Mouse (Mus musculus) forebrain, embryonic 11.5 days (tissue): ENCODE measurements around the gene Csk. TPM values are rescaled to one million over a fixed set of nuclear protein-coding genes. Genes with fewer than 3 reads are reported as not detected.

Source experiments
- ATAC-seq: fragments of 200-750 bp; cut with Nextera tagmentation; replicated peaks from 2 replicates; pipeline ENCODE4 v1.8.0; 2017; ENCODE audit warnings: moderate TSS enrichment; ENCODE audit not compliant: low FRiP score
- DNase-seq: peaks from one replicate; pipeline ENCODE4 v3.0.0-alpha.2; 2017; ENCODE audit warnings: low spot score
- H3K27ac ChIP-seq: fragments of 300-500 bp; sonication (generic); 2 replicates; pipeline ENCODE4 v1.5.1; 2014; ENCODE audit warnings: low read depth, low read length
- H3K27me3 ChIP-seq: fragments of 300-500 bp; sonication (generic); 2 replicates; pipeline ENCODE4 v1.6.1; 2014; ENCODE audit warnings: mild to moderate bottlenecking, low read length, mixed read lengths; ENCODE audit not compliant: control insufficient read depth, insufficient read depth
- H3K36me3 ChIP-seq: fragments of 300-500 bp; sonication (generic); 2 replicates; pipeline ENCODE4 v1.6.1; 2014; ENCODE audit warnings: mild to moderate bottlenecking, low read length, moderate library complexity, mixed read lengths; ENCODE audit not compliant: control insufficient read depth, insufficient read depth
- H3K4me1 ChIP-seq: fragments of 300-500 bp; sonication (generic); replicated peaks from 2 replicates; pipeline ENCODE4 v1.6.1; 2014; ENCODE audit warnings: low read length, mixed read lengths; ENCODE audit not compliant: control insufficient read depth, insufficient read depth
- H3K4me2 ChIP-seq: fragments of 300-500 bp; sonication (generic); 2 replicates; pipeline ENCODE4 v1.6.1; 2014; ENCODE audit warnings: low read depth, mild to moderate bottlenecking, low read length, moderate library complexity, mixed read lengths; ENCODE audit not compliant: severe bottlenecking
- H3K4me3 ChIP-seq: fragments of 300-500 bp; sonication (generic); 2 replicates; pipeline ENCODE4 v1.5.1; 2014; ENCODE audit warnings: low read depth, low read length
- H3K9ac ChIP-seq: fragments of 300-500 bp; sonication (generic); 2 replicates; pipeline ENCODE4 v1.6.1; 2014; ENCODE audit warnings: low read length
- H3K9me3 ChIP-seq: fragments of 300-500 bp; sonication (generic); 2 replicates; pipeline ENCODE4 v1.6.1; 2016; ENCODE audit warnings: low read length, mixed read lengths; ENCODE audit not compliant: control insufficient read depth
- WGBS: fragments of 180-500 bp; shearing (Covaris S2); extraction: QIAGEN DNeasy Blood & Tissue Kit; methylation state at CpG from one replicate; pipeline ENCODE4 v1.1.7; 2014; 5-methylcytosine and 5-hydroxymethylcytosine counted together
- polyA plus RNA-seq: library from polyadenylated mRNA; unstranded; fragments of >200 nt; fragmentation: Nextera tagmentation; extraction: Ambion mirVana; gene quantifications from 2 replicates; pipeline ENCODE4 v1.2.1, GENCODE M21; 2014

Gene Csk
- polyA plus RNA-seq, 1 experiment from 2014 or later: 32.9 TPM

DNA sequence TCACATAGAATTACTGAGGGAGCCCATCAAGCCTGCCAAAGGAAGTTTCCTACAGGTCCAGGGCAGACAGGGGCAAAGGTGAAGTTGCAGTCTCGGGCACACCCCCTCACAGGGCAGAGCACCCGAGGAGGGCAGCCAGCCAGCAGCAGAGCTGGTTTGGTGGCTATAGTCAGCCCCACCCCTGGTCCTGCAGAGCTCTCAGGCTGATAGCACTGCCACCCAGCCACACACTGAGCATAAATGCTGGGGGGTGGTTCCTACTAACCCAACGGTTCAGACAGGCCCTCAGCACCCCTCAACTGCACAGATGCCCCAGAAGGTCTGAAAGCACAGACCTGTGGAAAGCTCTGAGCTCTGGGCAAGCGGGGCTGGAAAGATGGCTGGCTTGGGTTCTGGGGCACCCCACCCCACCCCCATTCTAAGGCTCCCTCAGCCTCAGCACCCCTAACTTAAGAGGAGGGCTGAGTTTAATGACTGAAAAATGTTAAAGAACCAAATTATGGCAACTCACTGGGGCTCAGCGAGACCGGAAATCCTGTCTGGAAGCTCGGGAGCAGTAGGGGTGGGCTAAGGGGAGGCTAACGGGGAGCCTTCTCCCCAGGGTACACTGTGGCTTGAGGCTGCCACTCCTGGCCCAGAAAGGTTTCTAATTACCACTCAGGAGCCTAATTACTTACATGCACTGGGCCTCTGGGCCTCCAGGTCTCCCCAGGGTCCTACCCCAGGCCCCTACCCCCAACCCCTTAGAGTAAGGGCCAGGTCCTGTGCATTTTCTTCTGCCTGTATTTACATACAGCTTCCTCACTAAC lies 14.6 kb downstream of the Csk start:
- Histone ChIP-seq H3K9ac (peak overlapping the region; percentile 24), H3K4me2 (no peak overlapping the region), H3K27ac (no peak overlapping the region), H3K4me1 (peaks cover 19% of the 10 kb centered on the region), H3K27me3 (no peaks in the 10 kb centered on the region), H3K9me3 (no peaks in the 10 kb centered on the region), H3K36me3 (no peaks in the 10 kb centered on the region), H3K4me3 (no peak overlapping the region)
- no peak for ATAC-seq
- WGBS: 47% methylated on average over 8 of the region's 8 CpGs
- DNase-seq: no peak

DNA sequence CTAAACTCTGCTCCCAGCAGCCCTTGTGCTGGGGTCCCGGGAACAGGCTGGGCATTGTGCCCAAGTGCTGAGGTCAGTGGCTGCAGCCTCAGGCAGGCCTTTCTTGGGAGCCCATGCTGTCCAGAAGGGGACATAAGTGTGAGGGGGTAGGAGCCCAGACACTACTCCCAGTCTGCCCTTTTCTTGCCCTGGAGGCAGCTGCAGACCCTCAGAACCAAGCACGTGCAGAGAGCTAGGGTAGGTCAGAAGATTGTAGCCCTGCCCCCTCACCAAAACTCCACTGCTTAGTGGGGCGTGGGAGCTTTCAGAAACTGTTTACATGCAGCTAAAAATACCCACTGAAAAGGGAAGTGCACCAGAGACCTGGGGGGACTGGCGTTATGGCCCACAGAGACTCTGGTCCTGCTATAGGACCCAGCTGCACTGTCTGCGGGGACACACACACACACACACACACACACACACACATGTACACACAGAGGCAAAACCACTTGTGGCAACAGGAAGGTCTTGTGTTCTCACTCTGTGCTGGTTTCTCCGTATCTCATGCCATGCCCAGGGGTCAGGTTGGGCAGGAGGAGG lies 15.6 kb downstream of the Csk start:
- H3K36me3 ChIP-seq: no peaks in the 10 kb centered on the region
- ATAC-seq (no peak), DNase-seq (no peak)
- peaks cover 12% of the 10 kb centered on the region; the same call in 1 of the 2 replicates for H3K4me1 ChIP-seq
- H3K27ac ChIP-seq: no peak overlapping the region
- no peak overlapping the region for H3K9ac ChIP-seq
- H3K4me3 ChIP-seq: no peak overlapping the region
- 62% methylated on average over 6 of the region's 6 CpGs for WGBS
- no peaks in the 10 kb centered on the region for H3K27me3 ChIP-seq
- H3K9me3 ChIP-seq: no peaks in the 10 kb centered on the region
- no peak overlapping the region for H3K4me2 ChIP-seq

- H3K27ac ChIP-seq: no peak overlapping the region
- DNase-seq (no peak), ATAC-seq (no peak)
- WGBS: 62% methylated on average over 3 of the region's 3 CpGs
- no peaks in the 10 kb centered on the region for H3K27me3 ChIP-seq
- H3K9me3 ChIP-seq: no peaks in the 10 kb centered on the region
- H3K36me3 ChIP-seq: no peaks in the 10 kb centered on the region
- no peak overlapping the region for H3K4me2 ChIP-seq
- H3K4me1 ChIP-seq: peaks cover 12% of the 10 kb centered on the region; the same call in 1 of the 2 replicates
- no peak overlapping the region for H3K4me3 ChIP-seq
- H3K9ac ChIP-seq: no peak overlapping the region
Measured at GRCm38 (mm10) chr9:57637272-57637671, 16.2 kb downstream of the Csk start.

DNA sequence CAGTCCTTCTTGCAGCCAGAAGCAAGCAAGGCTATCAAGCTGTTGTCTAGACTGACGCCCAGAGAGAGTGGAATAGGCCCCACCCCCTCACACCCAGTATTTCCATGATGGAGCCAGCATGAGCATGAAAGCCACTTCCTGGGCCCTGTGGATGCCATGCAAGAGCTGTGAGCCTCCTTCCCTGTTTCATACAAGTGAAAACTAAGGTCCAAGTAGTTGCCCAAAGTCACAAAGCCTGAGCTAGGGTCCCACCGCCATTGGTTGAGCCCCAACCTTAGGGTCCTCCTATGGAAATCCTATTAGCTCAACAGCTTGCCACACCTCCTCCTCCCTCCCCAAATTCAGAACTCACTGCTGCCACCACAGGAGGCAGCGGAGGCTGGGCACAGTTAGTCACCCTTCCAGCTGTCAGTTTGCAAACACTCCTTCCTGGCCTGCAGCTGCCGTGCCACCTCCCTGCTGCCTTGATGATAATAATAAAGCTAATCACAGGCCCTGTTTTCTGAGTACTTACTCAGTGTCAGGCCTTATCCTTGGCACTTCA lies 19.9 kb downstream of the Csk start:
- Histone ChIP-seq H3K4me1 (0 out of 2 replicates have a peak, but pooled peaks cover 3% of the 10 kb centered on the region), H3K4me2 (no peak overlapping the region), H3K9me3 (no peaks in the 10 kb centered on the region), H3K9ac (no peak overlapping the region), H3K27me3 (no peaks in the 10 kb centered on the region), H3K36me3 (peaks cover 5% of the 10 kb centered on the region; the same call in 1 of the 2 replicates), H3K4me3 (no peak overlapping the region), H3K27ac (no peak overlapping the region)
- WGBS: 42% methylated on average over 4 of the region's 4 CpGs
- ATAC-seq: no peak
- DNase-seq: no peak

DNA sequence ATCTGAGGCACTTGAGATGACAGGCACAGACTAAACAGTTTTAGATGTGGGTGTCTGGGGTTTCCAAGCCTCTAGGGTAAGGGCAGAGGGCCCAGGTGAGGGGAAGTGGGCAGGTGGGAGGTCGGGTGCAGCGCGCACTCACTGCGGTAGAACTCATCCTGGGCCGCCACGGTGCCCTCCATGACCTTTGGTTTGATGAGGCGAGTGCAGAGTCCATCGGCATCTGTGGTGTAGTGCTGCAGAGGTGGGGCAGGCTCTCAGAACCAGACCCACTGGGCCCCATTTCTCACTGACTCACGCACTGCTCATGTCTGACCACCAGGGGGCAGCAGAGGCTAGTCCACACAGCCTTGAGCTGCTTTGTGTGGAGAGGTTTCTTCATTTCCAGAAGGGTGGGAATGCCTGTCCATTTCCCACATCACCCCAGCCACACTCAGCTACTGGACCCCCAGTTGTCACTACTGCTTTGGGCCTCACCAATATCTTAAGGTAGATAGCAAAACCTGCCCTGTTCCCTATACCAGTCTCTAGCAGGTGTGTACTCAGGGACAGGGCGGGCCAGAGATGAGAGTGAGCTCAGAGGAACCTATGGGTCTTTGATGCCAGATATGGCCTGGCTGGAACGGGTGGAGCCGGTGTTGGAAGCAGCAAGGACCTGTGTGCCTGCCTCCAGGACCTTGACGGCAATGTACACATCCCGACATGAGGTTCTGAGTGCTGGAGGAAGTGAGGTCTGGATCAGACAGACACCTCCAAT lies 24.1 kb downstream of the Csk start:
- no peak overlapping the region for H3K9ac ChIP-seq
- DNase-seq (peak; percentile 88), ATAC-seq (peak; percentile 42)
- H3K9me3 ChIP-seq: no peaks in the 10 kb centered on the region
- H3K4me3 ChIP-seq: no peak overlapping the region
- no peaks in the 10 kb centered on the region for H3K4me1 ChIP-seq
- H3K4me2 ChIP-seq: no peak overlapping the region
- H3K27ac ChIP-seq: no peak overlapping the region
- 68% methylated on average over 14 of the region's 14 CpGs for WGBS
- peaks cover 14% of the 10 kb centered on the region; the same call in 1 of the 2 replicates for H3K36me3 ChIP-seq
- H3K27me3 ChIP-seq: no peaks in the 10 kb centered on the region

- H3K4me1 ChIP-seq: no peaks in the 10 kb centered on the region
- no peak overlapping the region for H3K4me3 ChIP-seq
- no peak for DNase-seq
- no peak overlapping the region for H3K27ac ChIP-seq
- no peaks in the 10 kb centered on the region for H3K9me3 ChIP-seq
- peaks cover 14% of the 10 kb centered on the region; the same call in 1 of the 2 replicates for H3K36me3 ChIP-seq
- no peak overlapping the region for H3K4me2 ChIP-seq
- H3K27me3 ChIP-seq: no peaks in the 10 kb centered on the region
- H3K9ac ChIP-seq: no peak overlapping the region
- WGBS: 93% methylated on average over 12 of the region's 12 CpGs
- ATAC-seq: no peak
Measured at GRCm38 (mm10) chr9:57628717-57629116, 24.7 kb downstream of the Csk start.

DNA sequence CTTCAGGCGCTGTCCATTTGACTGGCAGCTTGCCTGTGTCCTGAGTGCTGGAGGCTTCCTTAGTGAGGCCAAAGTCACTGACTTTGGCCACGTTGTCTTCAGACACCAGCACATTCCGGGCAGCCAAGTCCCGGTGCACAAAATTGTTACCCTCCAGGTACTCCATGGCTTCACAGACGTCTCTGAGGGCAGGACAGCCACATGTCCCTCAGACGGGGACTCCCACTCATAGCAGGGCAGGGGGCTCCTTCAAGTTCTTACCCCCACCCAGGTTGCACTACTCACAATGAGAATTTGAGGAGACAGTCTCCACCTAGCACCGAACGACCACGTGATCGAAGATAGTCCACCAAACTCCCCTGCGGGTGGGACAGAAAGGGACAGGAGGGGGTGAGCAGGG lies 25.5 kb downstream of the Csk start:
- no peak overlapping the region for H3K4me3 ChIP-seq
- H3K4me2 ChIP-seq: no peak overlapping the region
- H3K27me3 ChIP-seq: no peaks in the 10 kb centered on the region
- H3K27ac ChIP-seq: no peak overlapping the region
- no peaks in the 10 kb centered on the region for H3K4me1 ChIP-seq
- DNase-seq (no peak), ATAC-seq (no peak)
- no peaks in the 10 kb centered on the region for H3K9me3 ChIP-seq
- WGBS: 88% methylated on average over 11 of the region's 11 CpGs
- H3K36me3 ChIP-seq: peaks cover 14% of the 10 kb centered on the region; the same call in 1 of the 2 replicates
- H3K9ac ChIP-seq: no peak overlapping the region

DNA sequence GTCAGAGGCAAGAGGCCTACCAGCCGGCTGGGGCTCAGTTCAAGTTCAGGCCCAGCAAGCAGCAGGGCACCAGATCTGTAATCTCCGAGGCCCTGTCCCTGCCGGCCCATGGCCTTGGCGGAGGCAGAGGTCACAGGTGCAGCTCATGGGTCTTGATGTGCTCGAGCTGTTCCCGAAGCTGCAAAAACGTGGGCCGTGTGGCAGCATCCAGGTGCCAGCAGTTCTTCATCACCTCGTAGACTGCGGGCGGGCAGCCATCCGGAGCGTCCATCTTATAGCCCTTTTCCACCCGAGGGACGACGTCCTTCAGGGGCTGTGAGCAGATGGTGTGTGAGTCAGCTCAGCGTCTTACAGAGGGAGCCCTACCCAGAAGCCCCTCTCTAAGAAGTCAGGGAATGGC lies 26.2 kb downstream of the Csk start:
- peaks cover 14% of the 10 kb centered on the region; the same call in 1 of the 2 replicates for H3K36me3 ChIP-seq
- 94% methylated on average over 17 of the region's 17 CpGs for WGBS

More for the DNA sequence above, 26.2 kb downstream of the Csk start:
- Histone ChIP-seq H3K27ac (no peak overlapping the region), H3K9ac (no peak overlapping the region), H3K4me2 (no peak overlapping the region), H3K27me3 (no peaks in the 10 kb centered on the region), H3K4me1 (no peaks in the 10 kb centered on the region), H3K9me3 (no peaks in the 10 kb centered on the region), H3K4me3 (no peak overlapping the region)
- ATAC-seq: no peak
- DNase-seq: no peak
